Mouse (Mus musculus) adrenal gland, adult (tissue): ENCODE results near the gene Fbxl16.
"Not testable (repeated sequence)": the region's sequence is repeated elsewhere in the genome, so short reads cannot be mapped to it uniquely, and the experiment has no call there.

Source experiments
- DNase-seq, 2 experiments: peaks; one replicate each; pipeline ENCODE4 v3.0.0; 2022 to 2023; ENCODE audit warnings: low spot score in 1 of 2; ENCODE audit not compliant: inconsistent age in 2 of 2

Gene Fbxl16

DNA sequence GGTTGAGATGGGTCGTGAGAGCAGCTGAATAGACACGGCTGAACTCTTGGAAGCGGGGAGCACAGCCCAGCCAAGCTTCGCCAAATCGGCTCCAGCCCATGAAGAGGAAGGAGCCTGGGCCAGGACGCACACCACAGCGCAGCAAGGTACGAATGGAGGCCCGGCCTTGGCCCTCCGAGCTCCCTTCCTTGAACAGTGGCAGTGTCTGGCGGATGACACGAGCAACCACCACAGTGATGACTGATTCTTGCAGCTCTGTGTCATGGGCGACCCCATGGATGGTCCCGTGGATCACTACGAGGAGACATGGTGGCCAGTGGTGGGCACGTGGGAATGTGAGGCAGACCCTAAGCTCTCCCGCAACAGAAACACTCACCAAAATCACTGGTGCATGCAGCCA is 13.9 kb upstream of the Fbxl16 start:
- no peak for DNase-seq

GRCm38 (mm10) chr17:25795609-25796092 is 13.2 kb upstream of the Fbxl16 start, which contains the start of gene AC134908.4:
Gene AC134908.4 (minus strand): TSS chr17:25795659.
- DNase-seq: peak; percentile 52 to 60

DNA sequence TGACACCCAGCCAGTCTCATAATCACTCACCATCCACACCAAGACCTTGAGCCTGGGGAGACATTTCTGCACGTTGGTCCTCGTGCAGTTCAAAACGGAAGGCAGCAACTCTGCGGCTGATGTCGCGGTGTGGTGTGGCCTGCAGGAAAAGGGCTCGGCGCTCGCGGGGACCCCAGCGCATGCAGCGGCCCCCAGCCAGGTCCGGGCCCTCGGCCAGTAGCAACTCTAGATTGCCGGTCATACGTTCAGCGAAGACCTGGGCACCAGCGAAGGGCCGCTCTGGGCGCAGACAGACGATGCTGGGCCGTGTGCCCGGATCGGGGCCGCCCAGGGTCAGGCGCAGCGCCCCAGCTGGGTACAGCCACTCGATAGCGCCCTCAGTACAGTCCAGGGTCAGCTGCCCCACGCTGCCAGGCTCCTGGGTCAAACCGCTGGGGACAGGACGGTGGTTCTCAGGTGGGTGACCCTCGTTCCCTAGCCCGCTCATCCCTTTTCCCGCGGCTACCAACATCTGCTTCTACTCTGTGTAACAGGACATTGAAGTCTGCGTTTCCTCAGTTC is 12.6 kb upstream of the Fbxl16 start:
- peak; percentile 59 to 79 for DNase-seq

GRCm38 (mm10) chr17:25796951-25797369 is 11.9 kb upstream of the Fbxl16 start, which contains the start of gene Metrn:
Gene Metrn (minus strand): TSS chr17:25797136.
- peak; percentile 90 to 95 for DNase-seq

- DNase-seq: peak; percentile 70 to 91
These were observed 7.9 kb upstream of the Fbxl16 start for GRCm38 (mm10) chr17:25801029-25801428.

- peak; percentile 87 to 93 for DNase-seq
These were observed 5.9 kb upstream of the Fbxl16 start for GRCm38 (mm10) chr17:25802825-25803517.

DNA sequence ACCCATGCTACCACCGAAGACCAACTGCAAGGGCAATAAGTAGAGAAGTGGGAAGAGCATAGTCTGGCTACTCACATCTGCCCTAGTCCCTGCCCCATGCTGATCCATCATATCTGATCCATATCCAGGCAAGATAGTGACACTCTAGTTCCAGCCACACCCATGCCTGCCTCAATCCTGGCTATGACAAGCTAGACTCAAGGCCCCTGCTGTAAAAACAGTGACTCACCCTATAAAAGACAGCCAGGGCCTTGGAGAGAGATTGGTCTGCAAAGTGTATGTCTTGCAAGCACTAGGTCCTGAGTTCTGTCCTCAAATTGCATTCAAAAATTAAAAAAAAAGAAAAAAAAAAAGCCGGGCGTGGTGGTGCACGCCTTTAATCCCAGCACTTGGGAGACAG is 2.4 kb upstream of the Fbxl16 start:
- peak; percentile 69 to 86 for DNase-seq

DNA sequence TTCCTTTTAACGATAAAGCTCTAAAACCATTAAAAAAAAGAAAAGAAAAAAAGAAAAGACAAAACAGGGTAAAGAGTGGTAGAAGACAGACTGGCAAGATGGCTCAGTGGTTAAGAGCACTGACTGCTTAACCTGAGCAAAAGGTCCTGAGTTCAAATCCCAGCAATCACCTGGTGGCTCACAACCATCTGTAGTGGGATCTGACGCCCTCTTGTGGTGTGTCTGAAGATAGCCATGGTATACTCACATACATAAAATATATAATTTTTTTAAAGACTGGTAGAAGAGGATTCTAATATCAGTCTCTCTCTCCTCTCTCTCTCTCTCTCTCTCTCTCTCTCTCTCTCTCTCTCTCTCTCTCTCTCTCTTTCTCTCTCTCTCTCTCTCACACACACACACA is 1.4 kb upstream of the Fbxl16 start:
- not testable (repeated sequence) for DNase-seq

GRCm38 (mm10) chr17:25808028-25808427 is 857 bp upstream of the Fbxl16 start:
- DNase-seq: no peak

DNA sequence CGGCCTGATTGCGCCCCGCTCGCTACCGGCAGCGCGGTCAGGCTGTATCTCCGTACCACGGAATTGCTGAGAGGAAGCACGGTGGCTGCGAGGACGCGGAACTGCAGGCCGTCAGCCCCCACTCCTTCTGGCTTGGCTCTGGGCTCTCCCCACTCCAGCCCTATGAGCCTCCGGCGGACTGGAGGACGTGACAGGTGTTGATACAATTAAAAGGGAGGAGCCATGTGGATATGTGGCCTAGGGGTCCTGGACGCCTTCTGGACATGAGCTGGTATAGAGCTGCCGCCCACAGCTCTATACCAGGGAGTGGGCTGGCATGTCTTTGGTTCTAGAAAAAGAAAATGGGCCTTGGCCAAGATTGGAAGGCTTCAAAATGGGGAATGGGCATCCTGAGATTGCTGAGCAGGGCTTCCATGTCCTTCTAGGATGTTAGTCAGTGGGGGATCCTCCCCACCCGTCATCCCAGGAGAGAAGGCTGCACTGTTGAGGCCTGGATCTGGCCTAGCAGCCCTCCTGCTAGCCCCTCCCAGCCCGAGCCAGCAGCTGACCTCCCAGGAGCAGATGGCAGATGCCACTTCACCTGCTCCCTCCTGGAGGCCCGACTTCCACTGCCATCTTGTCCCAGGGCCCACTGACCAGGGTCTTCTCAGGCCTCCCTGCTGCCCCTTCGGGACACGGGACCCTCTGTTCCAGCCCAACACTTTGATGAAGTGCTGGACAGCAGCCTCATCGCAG is 888 bp downstream of the Fbxl16 start:
- peak; percentile 44 to 64 for DNase-seq

DNA sequence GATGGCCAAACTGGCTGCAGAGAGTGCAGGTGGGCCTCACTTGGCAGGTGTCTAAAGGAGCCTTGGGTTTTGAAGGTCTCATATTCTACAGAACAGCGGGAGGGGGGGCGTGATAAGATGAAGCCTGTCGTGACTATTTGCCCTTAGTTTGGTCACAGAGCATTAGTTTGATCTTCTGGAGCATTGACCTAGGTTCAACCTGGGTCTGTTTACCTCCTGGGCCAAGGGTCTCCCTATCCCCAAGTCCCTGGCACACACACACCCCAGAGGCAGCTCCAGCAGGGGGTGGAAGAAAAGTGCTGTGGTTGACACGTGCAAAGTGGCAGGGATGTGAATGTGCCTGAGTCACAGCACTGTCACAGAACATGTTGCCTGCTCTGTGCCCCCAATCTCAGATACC is 2.0 kb downstream of the Fbxl16 start:
- no peak for DNase-seq

DNA sequence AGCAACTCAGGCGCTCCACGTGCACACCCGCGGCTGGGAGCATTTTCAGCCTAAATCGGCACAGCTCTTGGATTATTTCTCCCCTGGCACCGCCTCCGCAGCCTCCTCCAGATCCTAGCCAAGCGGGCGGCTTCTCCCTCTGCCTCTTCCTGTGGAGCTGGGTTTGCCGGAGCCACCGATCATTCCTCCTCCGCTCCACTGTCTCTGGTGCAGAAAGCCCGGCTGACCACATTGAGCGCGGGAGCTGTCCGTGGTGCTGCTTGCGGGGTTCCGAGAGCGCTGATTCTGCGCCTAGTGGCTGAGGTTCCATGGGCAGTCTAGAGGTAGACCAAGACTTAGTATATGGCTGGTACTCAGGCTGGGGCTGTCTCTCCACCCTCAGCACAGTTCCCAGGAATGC is 4.6 kb downstream of the Fbxl16 start:
- peak; percentile 84 to 94 for DNase-seq

GRCm38 (mm10) chr17:25817662-25818061 is 8.8 kb downstream of the Fbxl16 start:
- DNase-seq: peak; percentile 53 to 85

- no peak for DNase-seq
These were observed 10.2 kb downstream of the Fbxl16 start for GRCm38 (mm10) chr17:25818851-25819780.

DNA sequence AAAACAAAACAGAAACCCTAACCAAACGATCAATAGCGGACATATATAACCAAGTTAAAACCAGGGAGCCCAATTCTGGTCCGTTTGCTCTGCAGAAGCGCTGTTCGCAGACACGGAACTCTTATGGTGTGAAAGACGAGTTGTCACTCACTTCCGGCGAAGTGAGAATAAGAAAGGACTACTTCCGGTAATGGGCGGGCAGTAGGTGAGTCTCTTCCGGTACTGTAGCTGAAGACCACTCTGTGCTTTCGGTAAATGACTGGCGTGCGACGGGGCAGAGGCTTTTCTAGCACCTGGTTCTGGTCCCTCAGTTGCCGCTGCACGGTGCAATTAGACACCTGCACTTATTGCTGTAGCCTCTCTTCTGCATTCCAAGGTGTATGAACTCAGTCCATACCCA is 14.6 kb downstream of the Fbxl16 start, which contains the start of gene Wdr24:
Wdr24 (plus strand) TSS at position 176 of the 400 bp plus-strand sequence.
- DNase-seq: peak; percentile 82 to 94

- DNase-seq: no peak
These were observed 15.7 kb downstream of the Fbxl16 start for GRCm38 (mm10) chr17:25824362-25825142.

DNA sequence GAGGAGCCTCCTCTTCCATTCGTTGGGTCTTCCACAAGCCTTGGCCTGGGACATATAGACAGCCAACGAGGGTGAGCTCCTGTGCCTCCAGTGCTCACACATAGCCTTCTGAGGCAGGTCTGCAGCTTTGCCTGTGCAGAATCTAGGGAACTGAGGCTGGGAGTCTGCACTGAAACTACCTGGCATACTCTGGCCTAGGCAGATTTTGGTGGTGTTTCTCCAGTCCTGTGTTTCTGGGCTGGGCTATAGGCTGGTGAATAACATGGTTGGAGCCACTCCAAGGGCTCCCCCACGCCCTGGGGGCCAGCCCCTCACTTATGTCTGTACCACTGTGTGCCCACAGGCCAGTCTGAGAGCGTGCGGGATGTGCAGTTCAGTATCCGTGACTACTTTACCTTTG is 16.4 kb downstream of the Fbxl16 start:
- DNase-seq: no peak

DNA sequence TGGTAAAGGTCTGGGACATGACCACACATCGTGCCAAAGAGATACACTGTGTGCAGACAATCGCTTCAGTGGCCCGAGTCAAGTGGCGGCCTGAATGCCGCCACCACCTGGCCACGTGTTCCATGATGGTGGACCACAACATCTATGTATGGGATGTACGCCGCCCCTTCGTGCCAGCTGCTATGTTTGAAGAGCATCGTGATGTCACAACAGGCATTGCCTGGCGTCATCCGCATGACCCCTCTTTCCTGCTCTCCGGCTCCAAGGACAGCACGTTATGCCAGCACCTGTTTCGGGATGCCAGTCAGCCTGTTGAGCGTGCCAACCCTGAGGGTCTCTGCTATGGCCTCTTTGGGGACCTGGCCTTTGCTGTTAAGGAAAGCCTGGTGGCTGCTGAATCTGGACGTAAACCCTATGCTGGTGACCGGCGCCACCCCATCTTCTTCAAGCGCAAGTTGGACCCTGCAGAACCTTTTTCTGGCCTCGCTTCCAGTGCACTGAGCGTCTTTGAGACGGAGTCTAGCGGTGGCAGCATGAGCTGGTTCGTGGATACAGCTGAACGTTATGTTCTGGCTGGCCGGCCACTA is 17.2 kb downstream of the Fbxl16 start:
- peak in 1 of 2 experiments; percentile 18 for DNase-seq

DNA sequence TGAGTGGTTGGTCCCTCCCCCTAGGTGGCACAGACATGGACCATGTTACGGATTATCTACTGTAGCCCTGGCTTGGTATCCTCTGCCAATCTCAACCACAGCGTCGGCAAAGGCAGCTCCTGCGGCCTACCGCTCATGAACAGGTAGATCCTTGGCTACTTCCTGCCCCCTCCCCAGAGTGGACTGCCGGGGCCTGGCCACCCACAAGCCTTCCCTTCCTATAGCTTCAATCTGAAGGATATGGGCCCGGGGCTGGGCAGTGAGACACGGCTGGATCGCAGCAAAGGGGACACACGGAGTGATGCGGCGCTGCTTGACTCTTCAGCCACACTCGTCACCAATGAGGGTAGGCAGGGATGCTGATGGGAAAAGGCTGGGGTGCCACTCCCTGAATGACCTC is 18.1 kb downstream of the Fbxl16 start:
- peak; percentile 21 to 33 for DNase-seq
